Mouse (Mus musculus): Measurements from ENCODE around the gene Ccdc110.

DNA sequence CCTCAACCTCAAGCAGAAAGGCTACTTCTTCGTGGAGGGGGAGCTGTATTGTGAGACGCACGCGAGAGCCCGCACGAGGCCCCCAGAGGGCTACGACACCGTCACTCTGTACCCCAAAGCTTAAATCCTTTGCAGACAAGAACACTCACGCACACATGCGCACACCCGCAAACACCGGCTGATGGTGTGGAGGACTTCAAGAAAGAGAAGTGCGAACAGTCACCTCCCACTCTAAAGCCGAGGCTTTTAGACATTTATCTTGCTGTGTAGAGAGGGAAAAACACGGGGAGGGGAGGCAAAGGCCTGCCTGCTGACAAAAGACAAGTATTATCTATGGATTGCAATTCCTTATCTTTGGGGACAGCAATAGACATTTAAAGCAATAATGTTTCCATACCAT is 15.5 kb upstream of the Ccdc110 start:
- TF ChIP-seq CTCF (IDR thresholded peaks at IDR 0.05; ENCODE audit: low read depth) (no peak), EP300 (optimal IDR thresholded peaks at IDR 0.05) (no peak)
